Mouse (Mus musculus) embryonic facial prominence, embryonic 11.5 days (tissue): Measurements from ENCODE around the gene Olfr1508. TPM values are rescaled to one million over a fixed set of nuclear protein-coding genes. Genes with fewer than 3 reads are reported as not detected.
"Not testable (repeated sequence)": the region's sequence is repeated elsewhere in the genome, so short reads cannot be mapped to it uniquely, and the experiment has no call there.

Experiments
- ATAC-seq: fragments of 200-750 bp; cut with Nextera tagmentation; replicated peaks from 2 replicates; pipeline ENCODE4 v1.8.0; 2017; ENCODE audit warnings: low read depth; ENCODE audit not compliant: insufficient number of reproducible peaks, low FRiP score, low TSS enrichment
- DNase-seq: peaks from one replicate; pipeline ENCODE4 v3.0.0-alpha.2; 2015; ENCODE audit warnings: low spot score
- H3K27ac ChIP-seq: fragments of 300-500 bp; sonication (generic); replicated peaks from 2 replicates; pipeline ENCODE4 v1.5.1; 2014; ENCODE audit warnings: mild to moderate bottlenecking, low read depth, low read length, control low read depth
- H3K27me3 ChIP-seq: fragments of 300-500 bp; sonication (generic); 2 replicates; pipeline ENCODE4 v1.6.1; 2014; ENCODE audit warnings: mild to moderate bottlenecking, low read length, moderate library complexity, mixed read lengths; ENCODE audit not compliant: control insufficient read depth, insufficient read depth
- H3K36me3 ChIP-seq: fragments of 300-500 bp; sonication (generic); replicated peaks from 2 replicates; pipeline ENCODE4 v1.6.1; 2014; ENCODE audit warnings: low read depth, mild to moderate bottlenecking, low read length, moderate library complexity, mixed read lengths; ENCODE audit not compliant: control insufficient read depth, insufficient read depth
- H3K4me1 ChIP-seq: fragments of 300-500 bp; sonication (generic); 2 replicates; pipeline ENCODE4 v1.6.1; 2014; ENCODE audit warnings: low read length, mixed read lengths; ENCODE audit not compliant: control insufficient read depth, insufficient read depth
- H3K4me2 ChIP-seq: fragments of 300-500 bp; sonication (generic); 2 replicates; pipeline ENCODE4 v1.6.1; 2014; ENCODE audit warnings: low read depth, mild to moderate bottlenecking, control low read depth, low read length, moderate library complexity
- H3K4me3 ChIP-seq: fragments of 300-500 bp; sonication (generic); 2 replicates; pipeline ENCODE4 v1.5.1; 2014; ENCODE audit warnings: low read depth, low read length, control low read depth
- H3K9ac ChIP-seq: fragments of 300-500 bp; sonication (generic); replicated peaks from 2 replicates; pipeline ENCODE4 v1.6.1; 2014; ENCODE audit warnings: mild to moderate bottlenecking, control low read depth, low read length
- H3K9me3 ChIP-seq: fragments of 300-500 bp; sonication (generic); replicated peaks from 2 replicates; pipeline ENCODE4 v1.6.1; 2016; ENCODE audit warnings: mild to moderate bottlenecking, low read length, inconsistent platforms, mixed read lengths; ENCODE audit not compliant: control insufficient read depth
- WGBS: fragments of 180-500 bp; shearing (Covaris S2); extraction: QIAGEN DNeasy Blood & Tissue Kit; methylation state at CpG from one replicate; pipeline ENCODE4 v1.1.7; 2014; 5-methylcytosine and 5-hydroxymethylcytosine counted together
- polyA plus RNA-seq: library from polyadenylated mRNA; unstranded; fragments of >200 nt; fragmentation: Nextera tagmentation; extraction: Ambion mirVana; gene quantifications from 2 replicates; pipeline ENCODE4 v1.2.1, GENCODE M21; 2014

Gene Olfr1508
- polyA plus RNA-seq, 1 experiment from 2014 or later = not detected

GRCm38 (mm10) chr14:52410142-52410919, 57.0 kb downstream of the Olfr1508 start:
- 83% methylated on average over 7 of the region's 10 CpGs for WGBS
- ATAC-seq, H3K27me3 ChIP-seq, H3K27ac ChIP-seq, H3K4me1 ChIP-seq, H3K9ac ChIP-seq, H3K36me3 ChIP-seq, H3K4me2 ChIP-seq, H3K4me3 ChIP-seq, H3K9me3 ChIP-seq, DNase-seq: not testable (repeated sequence)

Other genes starting within 250 kb of the Olfr1508 start
- 47.5 and 55.4 TPM in 2 replicates for gene Chd8, start 209.7 kb downstream of the Olfr1508 start, polyA plus RNA-seq
- gene Tox4, start 188.3 kb downstream of the Olfr1508 start, polyA plus RNA-seq = 47.7 and 51.5 TPM in 2 replicates
- 26.1 and 26.5 TPM in 2 replicates for gene Rab2b, start 187.9 kb downstream of the Olfr1508 start, polyA plus RNA-seq
- 49.8 and 50.1 TPM in 2 replicates for gene Mettl3, start 162.4 kb downstream of the Olfr1508 start, polyA plus RNA-seq
- 39.6 and 40.1 TPM in 2 replicates for gene Sall2, start 138.7 kb downstream of the Olfr1508 start, polyA plus RNA-seq
- not detected in 2 replicates for gene Olfr1513, start 111.1 kb downstream of the Olfr1508 start, polyA plus RNA-seq
- gene Olfr1512, start 88.3 kb downstream of the Olfr1508 start, polyA plus RNA-seq = 0.29 TPM in 1 of 2 replicates, not detected in the other
- gene Olfr1511, start 70.1 kb downstream of the Olfr1508 start, polyA plus RNA-seq = not detected in 2 replicates
- gene Olfr1510, start 53.1 kb downstream of the Olfr1508 start, polyA plus RNA-seq = not detected in 2 replicates
- gene Olfr1509, start 24.5 kb downstream of the Olfr1508 start, polyA plus RNA-seq = not detected in 2 replicates
- gene Olfr1507, start 28.3 kb upstream of the Olfr1508 start, polyA plus RNA-seq = not detected in 2 replicates